Mouse (Mus musculus): ENCODE measurements around the gene Ift172.

DNA sequence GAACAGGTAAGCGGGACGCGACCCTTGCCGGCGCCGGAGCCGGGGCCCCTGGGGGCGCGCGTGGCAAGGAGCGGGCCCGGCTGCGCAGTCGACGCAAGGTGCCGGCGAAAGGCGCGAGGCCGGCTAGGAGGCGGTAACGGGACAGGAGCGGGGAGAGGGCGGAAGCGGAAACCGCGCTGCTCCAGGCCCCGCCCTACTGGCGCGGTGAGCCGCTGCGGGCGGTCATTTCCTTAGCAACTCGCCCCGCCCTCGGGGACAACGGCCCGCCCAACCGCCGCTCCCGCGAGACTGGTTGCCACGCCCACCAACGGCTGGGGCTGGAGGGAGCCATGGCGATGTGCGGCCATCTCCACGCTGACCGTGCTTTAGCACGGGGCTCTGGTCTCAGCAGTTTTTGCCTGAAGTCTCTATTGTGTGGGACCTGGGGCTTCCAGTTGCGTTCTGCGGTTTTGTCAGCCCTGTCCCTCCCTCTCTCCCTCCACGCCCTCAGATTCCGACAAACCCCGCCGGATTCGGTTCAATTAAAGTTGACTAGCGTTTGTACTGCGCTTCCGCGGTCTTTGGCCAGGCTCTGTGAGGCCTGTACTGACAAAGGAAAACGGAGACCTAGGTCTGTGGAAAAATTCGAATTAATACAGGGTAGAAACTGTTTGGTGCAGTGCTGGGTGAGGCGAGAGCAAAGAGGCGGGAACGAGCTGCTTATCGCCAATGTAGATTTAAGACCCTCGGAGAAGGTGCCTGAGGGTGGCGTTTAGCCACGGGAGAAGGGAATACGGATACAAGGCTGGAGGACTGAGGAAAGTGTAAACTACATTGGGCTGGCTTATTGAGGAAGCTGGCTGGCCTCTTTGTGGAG, 70.2 kb downstream of the Ift172 start, which contains the start of gene Ppm1g:
- TF ChIP-seq POLR2A (IDR thresholded peaks at IDR 0.05; ENCODE audit: insufficient read depth, low read depth, low read length) = peak; percentile 95
- TF ChIP-seq CTCF (IDR thresholded peaks at IDR 0.05; ENCODE audit: insufficient read depth, low read depth, low read length) = no peak

All from olfactory bulb, adult 2 months (tissue).